Mouse (Mus musculus) megakaryocyte, embryonic 14.5 days (primary cell): ENCODE data around the gene Rybp.

Experiments used
- FLI1 ChIP-seq: IDR thresholded peaks from 2 replicates; pipeline ENCODE4 v1.6.1; 2012; ENCODE audit warnings: low read length, inconsistent platforms, mixed read lengths
- GATA1 ChIP-seq: IDR thresholded peaks from 3 replicates; pipeline ENCODE4 v1.6.1; 2012; ENCODE audit warnings: mixed read lengths, low read length, inconsistent platforms, borderline replicate concordance

GRCm38 (mm10) chr6:100287334-100288015, at the start of gene Rybp:
- TF ChIP-seq GATA1 (no peak), FLI1 (no peak)
